Mouse (Mus musculus) T-cell, adult 2 months (primary cell): ENCODE measurements at regions not wholly inside any gene's neighbourhood (a gene's known extent, or its start where the extent isn't known, plus 50 kb on each side); places are given as distances from the start of the nearest gene placed in this dataset.
"Not testable (repeated sequence)": the region's sequence is repeated elsewhere in the genome, so short reads cannot be mapped to it uniquely, and the experiment has no call there.

Experiments
- DNase-seq: peaks from one replicate; pipeline ENCODE4 v3.0.0; 2022; ENCODE audit warnings: low spot score

GRCm38 (mm10) chr5:149815879-149816278 lies 137.8 kb downstream of the B3glct start:
- peak; percentile 2 for DNase-seq

GRCm38 (mm10) chr5:149818812-149819211 lies 140.8 kb downstream of the B3glct start:
- no peak for DNase-seq

- DNase-seq, result no peak
Observed at GRCm38 (mm10) chr5:149823821-149824220, 145.8 kb downstream of the B3glct start.

- no peak for DNase-seq
Observed at GRCm38 (mm10) chr5:149827599-149827998, 149.6 kb downstream of the B3glct start.

GRCm38 (mm10) chr5:149831122-149831861 lies 153.3 kb downstream of the B3glct start:
- DNase-seq, result peak; percentile 52

GRCm38 (mm10) chr5:149837379-149837778 lies 159.3 kb downstream of the B3glct start:
- no peak for DNase-seq

- no peak for DNase-seq
Observed at GRCm38 (mm10) chr5:149842491-149842890, 164.5 kb downstream of the B3glct start.

- no peak for DNase-seq
Observed at GRCm38 (mm10) chr5:149843310-149843709, 165.3 kb downstream of the B3glct start.

- DNase-seq, result no peak
Observed at GRCm38 (mm10) chr5:149845256-149845655, 167.2 kb downstream of the B3glct start.

GRCm38 (mm10) chr5:149848465-149848864 lies 170.0 kb upstream of the Rxfp2 start:
- no peak for DNase-seq

GRCm38 (mm10) chr5:149851011-149851410 lies 167.5 kb upstream of the Rxfp2 start:
- DNase-seq, result peak; percentile 30

- DNase-seq, result no peak
Observed at GRCm38 (mm10) chr5:149852516-149852915, 166.0 kb upstream of the Rxfp2 start.

- no peak for DNase-seq
Observed at GRCm38 (mm10) chr5:149856101-149856500, 162.4 kb upstream of the Rxfp2 start.

GRCm38 (mm10) chr5:149857019-149857418 lies 161.5 kb upstream of the Rxfp2 start:
- DNase-seq, result no peak

GRCm38 (mm10) chr5:149861489-149861962 lies 156.9 kb upstream of the Rxfp2 start:
- no peak for DNase-seq

- DNase-seq, result no peak
Observed at GRCm38 (mm10) chr5:149867926-149868325, 150.5 kb upstream of the Rxfp2 start.

- DNase-seq, result no peak
Observed at GRCm38 (mm10) chr5:149869441-149869840, 149.0 kb upstream of the Rxfp2 start.

- no peak for DNase-seq
Observed at GRCm38 (mm10) chr5:149870596-149870995, 147.9 kb upstream of the Rxfp2 start.

GRCm38 (mm10) chr5:149871521-149871920 lies 147.0 kb upstream of the Rxfp2 start:
- no peak for DNase-seq

GRCm38 (mm10) chr5:149873482-149874002 lies 144.9 kb upstream of the Rxfp2 start:
- no peak for DNase-seq

- DNase-seq, result no peak
Observed at GRCm38 (mm10) chr5:149874342-149874741, 144.1 kb upstream of the Rxfp2 start.

- not testable (repeated sequence) for DNase-seq
Observed at GRCm38 (mm10) chr5:149892453-149892852, 126.0 kb upstream of the Rxfp2 start.

- no peak for DNase-seq
Observed at GRCm38 (mm10) chr5:149906927-149907326, 111.5 kb upstream of the Rxfp2 start.
